Mouse (Mus musculus) right cerebral cortex, postnatal 25 days (tissue): ENCODE results near the gene Qrfpr.

Experiments
- DNase-seq: peaks from one replicate; pipeline ENCODE4 v3.0.0; 2022

Gene Qrfpr

GRCm38 (mm10) chr3:36221743-36222682 lies at the start of gene Qrfpr:
TSS of gene Qrfpr (minus strand) at chr3:36222313.
- peak; percentile 45 for DNase-seq

GRCm38 (mm10) chr3:36263873-36264272 lies 41.8 kb upstream of the Qrfpr start:
- DNase-seq: no peak

- no peak for DNase-seq
These were observed 41.2 kb upstream of the Qrfpr start for GRCm38 (mm10) chr3:36263265-36263664.

- DNase-seq: no peak
These were observed 28.5 kb upstream of the Qrfpr start for GRCm38 (mm10) chr3:36250585-36250984.

GRCm38 (mm10) chr3:36248446-36248845 lies 26.3 kb upstream of the Qrfpr start:
- DNase-seq: no peak

- no peak for DNase-seq
These were observed 7.8 kb upstream of the Qrfpr start for GRCm38 (mm10) chr3:36229941-36230340.

- DNase-seq: no peak
These were observed 5.1 kb upstream of the Qrfpr start for GRCm38 (mm10) chr3:36227246-36227645.

GRCm38 (mm10) chr3:36223361-36223760 lies 1.2 kb upstream of the Qrfpr start:
- no peak for DNase-seq

GRCm38 (mm10) chr3:36212758-36213157 lies 9.4 kb downstream of the Qrfpr start:
- DNase-seq: no peak

- DNase-seq: no peak
These were observed 11.2 kb downstream of the Qrfpr start for GRCm38 (mm10) chr3:36210939-36211338.

GRCm38 (mm10) chr3:36209776-36210555 lies 12.1 kb downstream of the Qrfpr start:
- DNase-seq: peak; percentile 37

GRCm38 (mm10) chr3:36207520-36208264 lies 14.4 kb downstream of the Qrfpr start:
- DNase-seq: no peak

- no peak for DNase-seq
These were observed 19.2 kb downstream of the Qrfpr start for GRCm38 (mm10) chr3:36202932-36203331.

GRCm38 (mm10) chr3:36201098-36201497 lies 21.0 kb downstream of the Qrfpr start:
- no peak for DNase-seq

- no peak for DNase-seq
These were observed 32.9 kb downstream of the Qrfpr start for GRCm38 (mm10) chr3:36189243-36189642.

GRCm38 (mm10) chr3:36186510-36186909 lies 35.6 kb downstream of the Qrfpr start:
- DNase-seq: no peak

- DNase-seq: peak; percentile 37
These were observed 40.6 kb downstream of the Qrfpr start for GRCm38 (mm10) chr3:36181519-36181918.

GRCm38 (mm10) chr3:36173761-36174160 lies 48.4 kb downstream of the Qrfpr start:
- no peak for DNase-seq

GRCm38 (mm10) chr3:36171348-36171747 lies 50.8 kb downstream of the Qrfpr start:
- no peak for DNase-seq

- no peak for DNase-seq
These were observed 51.4 kb downstream of the Qrfpr start for GRCm38 (mm10) chr3:36170670-36171210.

- DNase-seq: no peak
These were observed 66.8 kb downstream of the Qrfpr start for GRCm38 (mm10) chr3:36155268-36155667.

GRCm38 (mm10) chr3:36150934-36151686 lies 71.0 kb downstream of the Qrfpr start, which contains the start of gene D3Ertd254e:
TSS of gene D3Ertd254e (plus strand) at chr3:36151017.
- DNase-seq: peak; percentile 90
